Mouse (Mus musculus): ENCODE data around the gene Eps8l1.

DNA sequence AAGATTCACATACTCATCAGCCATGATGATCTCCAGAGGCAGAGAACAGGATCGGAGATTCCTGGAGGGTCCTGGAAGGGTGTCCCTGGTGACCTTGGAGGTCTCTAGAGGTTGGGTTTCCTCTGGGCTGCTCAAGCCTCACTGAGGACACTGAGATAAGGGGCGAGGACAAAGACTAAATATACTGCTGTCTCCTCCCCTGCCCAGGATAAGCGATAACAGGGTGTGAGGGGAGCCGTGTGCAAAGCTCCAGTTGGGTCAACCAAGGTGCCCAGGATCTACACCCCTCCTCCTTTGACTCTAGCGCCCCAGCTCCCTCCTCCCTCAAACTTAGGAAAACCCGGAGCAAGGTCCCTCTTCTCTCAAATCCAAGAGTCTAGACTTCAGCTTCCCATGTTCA, 61.8 kb downstream of the Eps8l1 start:
- TF ChIP-seq CTCF (IDR thresholded peaks at IDR 0.05; ENCODE audit: low read depth) (no peak), EP300 (optimal IDR thresholded peaks at IDR 0.05) (no peak)

Data from stomach, postnatal 0 days (tissue).